Mouse (Mus musculus): ENCODE results near the gene A630076J17Rik. TPM values are rescaled to one million over a fixed set of nuclear protein-coding genes. Genes with fewer than 3 reads are reported as not detected.

A630076J17Rik gene
- total and polyA plus RNA-seq, 3 experiments = not detected

DNA sequence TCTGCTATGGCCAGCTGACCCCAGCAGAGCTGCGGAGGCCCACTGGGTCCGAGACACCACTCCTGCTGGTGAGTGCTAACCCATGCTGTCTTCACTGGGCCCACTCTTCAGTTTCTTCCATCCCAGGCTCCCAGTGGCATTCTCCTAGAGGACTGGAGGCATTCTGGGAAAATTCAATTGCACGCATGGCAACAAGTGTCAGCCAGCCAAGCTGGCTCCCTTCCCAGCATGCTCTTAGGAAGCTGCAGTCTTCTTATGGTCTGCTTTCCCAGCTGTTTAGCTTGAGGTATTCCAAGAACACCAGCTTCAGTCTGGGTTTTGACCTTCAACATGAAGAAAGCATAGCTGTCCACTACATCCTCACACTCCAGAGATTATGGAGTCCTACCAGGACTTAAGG lies 47.2 kb upstream of the A630076J17Rik start:
- Histone ChIP-seq H3K27me3 (replicated peaks) (peaks cover 19% of the 10 kb centered on the region), H3K9me3 (replicated peaks; ENCODE audit: low read length) (no peaks in the 10 kb centered on the region), H3K27ac (ENCODE audit: insufficient read depth, low read depth) (no peak overlapping the region), H3K4me1 (ENCODE audit: control insufficient read depth in 1 of 2, insufficient read depth in 2 of 2) (no peaks in the 10 kb centered on the region), H3K4me2 (ENCODE audit: insufficient read depth, low read depth, poor library complexity, severe bottlenecking) (no peak overlapping the region), H3K36me3 (replicated peaks in 1 of 2; ENCODE audit: control insufficient read depth in 1 of 2, insufficient read depth in 1 of 2, low read length in 1 of 2) (no peaks in the 10 kb centered on the region), H3K79me2 (replicated peaks; ENCODE audit: control insufficient read depth, extremely low read depth, insufficient read depth, poor library complexity, severe bottlenecking) (no peaks in the 10 kb centered on the region), H3K4me3 (replicated peaks in 1 of 3; ENCODE audit: low read depth in 2 of 3, low read length in 2 of 3, poor library complexity in 1 of 3) (no peak overlapping the region), H3K9ac (ENCODE audit: insufficient read depth, low read depth) (no peak overlapping the region)
- in situ Hi-C loops (cut with MboI; ENCODE audit: low pct_ligation_motif_present, low pct_unique_long_range_greater_than_20kb, low sequenced_read_pairs) (loop anchor here (10.0 kb wide), 2 partner anchors 88 to 248 kb away; no protein-coding TSS in a partner anchor), dilution Hi-C loops (cut with MboI; ENCODE audit: extremely low pct_ligation_motif_present, extremely low pct_unique_long_range_greater_than_20kb, low sequenced_read_pairs) (no loop called here)
- TF ChIP-seq ETS1 (conservative IDR thresholded peaks at IDR 0.05; ENCODE audit: low read depth, low read length) = no peak
- TF ChIP-seq EP300 (IDR thresholded peaks at IDR 0.05; ENCODE audit: low read length) = no peak
- no peak for TF ChIP-seq IRF4 (IDR thresholded peaks at IDR 0.05; ENCODE audit: low read depth, low read length)
- TF ChIP-seq ZMIZ1 (IDR thresholded peaks at IDR 0.05; ENCODE audit: low read depth, low read length) = no peak
- no peak for TF ChIP-seq MAX (IDR thresholded peaks at IDR 0.05; ENCODE audit: low read length)
- no peak for TF ChIP-seq BHLHE40 (IDR thresholded peaks at IDR 0.05; ENCODE audit: low read depth, low read length)
- no peak for TF ChIP-seq RAD21 (IDR thresholded peaks at IDR 0.05; ENCODE audit: low read depth, low read length)
- no peak for TF ChIP-seq KAT2A (IDR thresholded peaks at IDR 0.05; ENCODE audit: insufficient replicate concordance, low read length)
- TF ChIP-seq E2F4 (IDR thresholded peaks at IDR 0.05; ENCODE audit: insufficient replicate concordance, low read depth, low read length) = no peak
- no peak for TF ChIP-seq CHD1 (IDR thresholded peaks at IDR 0.05; ENCODE audit: low read depth, low read length)
- TF ChIP-seq CTCF (conservative IDR thresholded peaks at IDR 0.05 in 1 of 2, IDR thresholded peaks at IDR 0.05 in 1 of 2; ENCODE audit: low read depth in 2 of 2, low read length in 2 of 2) = no peak
- DNase-seq (ENCODE audit: extremely low read depth) = no peak

DNA sequence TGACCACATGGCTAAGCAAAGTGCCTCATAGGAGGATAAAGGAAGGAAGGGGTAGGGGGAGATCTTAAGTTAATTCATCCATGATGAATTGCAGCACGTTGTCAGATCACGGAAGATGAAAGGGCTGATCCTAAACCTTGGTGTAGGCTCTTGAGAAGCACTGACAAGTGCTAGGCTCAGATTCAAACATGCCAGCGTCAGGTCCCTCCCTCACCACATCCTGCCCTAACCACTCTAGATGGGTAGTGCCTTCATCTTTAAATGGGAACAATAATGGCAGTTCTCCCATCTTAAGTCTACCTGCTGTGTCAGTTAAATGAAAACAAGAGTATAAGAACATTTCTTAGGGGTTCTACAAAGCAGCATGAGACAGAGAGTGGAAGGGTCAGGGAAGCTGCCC lies 44.8 kb upstream of the A630076J17Rik start:
- Histone ChIP-seq H3K79me2 (replicated peaks; ENCODE audit: control insufficient read depth, extremely low read depth, insufficient read depth, poor library complexity, severe bottlenecking) (no peaks in the 10 kb centered on the region), H3K27me3 (replicated peaks) (peaks cover 23% of the 10 kb centered on the region), H3K4me1 (ENCODE audit: control insufficient read depth in 1 of 2, insufficient read depth in 2 of 2) (no peaks in the 10 kb centered on the region), H3K4me2 (ENCODE audit: insufficient read depth, low read depth, poor library complexity, severe bottlenecking) (no peak overlapping the region), H3K9me3 (replicated peaks; ENCODE audit: low read length) (no peaks in the 10 kb centered on the region), H3K36me3 (replicated peaks in 1 of 2; ENCODE audit: control insufficient read depth in 1 of 2, insufficient read depth in 1 of 2, low read length in 1 of 2) (no peaks in the 10 kb centered on the region), H3K9ac (ENCODE audit: insufficient read depth, low read depth) (no peak overlapping the region), H3K4me3 (replicated peaks in 1 of 3; ENCODE audit: low read depth in 2 of 3, low read length in 2 of 3, poor library complexity in 1 of 3) (no peak overlapping the region), H3K27ac (ENCODE audit: insufficient read depth, low read depth) (no peak overlapping the region)
- no peak for DNase-seq (ENCODE audit: extremely low read depth)
- dilution Hi-C loops (cut with MboI; ENCODE audit: extremely low pct_ligation_motif_present, extremely low pct_unique_long_range_greater_than_20kb, low sequenced_read_pairs) = no loop called here
- TF ChIP-seq CHD1 (IDR thresholded peaks at IDR 0.05; ENCODE audit: low read depth, low read length) (no peak), MAFK (IDR thresholded peaks at IDR 0.05; ENCODE audit: insufficient replicate concordance, low read length) (no peak), CTCF (conservative IDR thresholded peaks at IDR 0.05 in 1 of 2, IDR thresholded peaks at IDR 0.05 in 1 of 2; ENCODE audit: low read depth in 2 of 2, low read length in 2 of 2) (no peak), ZMIZ1 (IDR thresholded peaks at IDR 0.05; ENCODE audit: low read depth, low read length) (no peak), RCOR1 (conservative IDR thresholded peaks at IDR 0.05; ENCODE audit: low read depth, low read length) (no peak), MYC (IDR thresholded peaks at IDR 0.05; ENCODE audit: low read depth, low read length) (no peak), TBP (conservative IDR thresholded peaks at IDR 0.05; ENCODE audit: low read depth, low read length) (no peak), NRF1 (IDR thresholded peaks at IDR 0.05; ENCODE audit: low read depth, low read length) (no peak), ZKSCAN1 (IDR thresholded peaks at IDR 0.05; ENCODE audit: borderline replicate concordance, low read depth, low read length) (no peak), JUND (conservative IDR thresholded peaks at IDR 0.05; ENCODE audit: low read depth, low read length) (no peak), JUN (IDR thresholded peaks at IDR 0.05; ENCODE audit: insufficient read depth, low read depth, low read length) (no peak)
- in situ Hi-C loops (cut with MboI; ENCODE audit: low pct_ligation_motif_present, low pct_unique_long_range_greater_than_20kb, low sequenced_read_pairs) = loop anchor here (10.0 kb wide), 2 partner anchors 91 to 251 kb away; no protein-coding TSS in a partner anchor
